Mouse (Mus musculus): ENCODE measurements around the gene Cmtr1.
"Not testable (repeated sequence)": the region's sequence is repeated elsewhere in the genome, so short reads cannot be mapped to it uniquely, and the experiment has no call there.

Gene Cmtr1

GRCm38 (mm10) chr17:29700573-29700972 is 40.2 kb downstream of the Cmtr1 start:
- no peak for DNase-seq (ENCODE audit: extremely low spot score, low read depth, low spot score)

GRCm38 (mm10) chr17:29702938-29703710 is 42.7 kb downstream of the Cmtr1 start:
- DNase-seq (ENCODE audit: extremely low spot score, low read depth, low spot score), result no peak

- DNase-seq (ENCODE audit: extremely low spot score, low read depth, low spot score), result no peak
These were observed 44.4 kb downstream of the Cmtr1 start for GRCm38 (mm10) chr17:29704781-29705180.

GRCm38 (mm10) chr17:29705881-29706280 is 45.5 kb downstream of the Cmtr1 start:
- DNase-seq (ENCODE audit: extremely low spot score, low read depth, low spot score), result no peak

GRCm38 (mm10) chr17:29706981-29707545 is 46.7 kb downstream of the Cmtr1 start:
- DNase-seq (ENCODE audit: extremely low spot score, low read depth, low spot score), result no peak

- DNase-seq (ENCODE audit: extremely low spot score, low read depth, low spot score), result no peak
These were observed 48.4 kb downstream of the Cmtr1 start for GRCm38 (mm10) chr17:29708783-29709182.

GRCm38 (mm10) chr17:29710562-29711044 is 50.2 kb downstream of the Cmtr1 start:
- DNase-seq (ENCODE audit: extremely low spot score, low read depth, low spot score), result no peak

GRCm38 (mm10) chr17:29711076-29711744 is 50.8 kb downstream of the Cmtr1 start:
- no peak for DNase-seq (ENCODE audit: extremely low spot score, low read depth, low spot score)

GRCm38 (mm10) chr17:29711745-29712431 is 51.5 kb downstream of the Cmtr1 start:
- no peak for DNase-seq (ENCODE audit: extremely low spot score, low read depth, low spot score)

GRCm38 (mm10) chr17:29712565-29712964 is 52.2 kb downstream of the Cmtr1 start:
- no peak for DNase-seq (ENCODE audit: extremely low spot score, low read depth, low spot score)

- not testable (repeated sequence) for DNase-seq (ENCODE audit: extremely low spot score, low read depth, low spot score)
These were observed 53.3 kb downstream of the Cmtr1 start for GRCm38 (mm10) chr17:29713734-29714133.

- peak; percentile 97 for DNase-seq (ENCODE audit: extremely low spot score, low read depth, low spot score)
These were observed 56.5 kb downstream of the Cmtr1 start, which contains the start of gene Ccdc167 for GRCm38 (mm10) chr17:29716732-29717445. Ccdc167 (minus strand) TSS chr17:29717044.

- DNase-seq (ENCODE audit: extremely low spot score, low read depth, low spot score), result no peak
These were observed 58.3 kb downstream of the Cmtr1 start for GRCm38 (mm10) chr17:29718660-29719059.

GRCm38 (mm10) chr17:29719628-29720575 is 59.5 kb downstream of the Cmtr1 start:
- DNase-seq (ENCODE audit: extremely low spot score, low read depth, low spot score), result no peak

GRCm38 (mm10) chr17:29720755-29721365 is 60.5 kb downstream of the Cmtr1 start:
- DNase-seq (ENCODE audit: extremely low spot score, low read depth, low spot score), result no peak

GRCm38 (mm10) chr17:29724610-29725009 is 64.2 kb downstream of the Cmtr1 start:
- no peak for DNase-seq (ENCODE audit: extremely low spot score, low read depth, low spot score)

GRCm38 (mm10) chr17:29725027-29725620 is 64.7 kb downstream of the Cmtr1 start:
- DNase-seq (ENCODE audit: extremely low spot score, low read depth, low spot score), result no peak

- no peak for DNase-seq (ENCODE audit: extremely low spot score, low read depth, low spot score)
These were observed 67.7 kb downstream of the Cmtr1 start for GRCm38 (mm10) chr17:29728082-29728481.
